Mouse (Mus musculus) hindbrain, embryonic 11.5 days (tissue): ENCODE data around the gene Clpx. TPM values are rescaled to one million over a fixed set of nuclear protein-coding genes. Genes with fewer than 3 reads are reported as not detected.
"Not testable (repeated sequence)": the region's sequence is repeated elsewhere in the genome, so short reads cannot be mapped to it uniquely, and the experiment has no call there.

Experiments
- ATAC-seq: fragments of 200-750 bp; cut with Nextera tagmentation; 2 replicates; pipeline ENCODE4 v1.8.0; 2017; ENCODE audit warnings: mild to moderate bottlenecking, moderate TSS enrichment, moderate library complexity; ENCODE audit not compliant: low FRiP score
- DNase-seq: peaks from one replicate; pipeline ENCODE4 v3.0.0-alpha.2; 2015; ENCODE audit warnings: low spot score
- H3K27ac ChIP-seq: fragments of 300-500 bp; sonication (generic); 2 replicates; pipeline ENCODE4 v1.5.1; 2014; ENCODE audit warnings: mild to moderate bottlenecking, low read depth, low read length
- H3K27me3 ChIP-seq: fragments of 300-500 bp; sonication (generic); 2 replicates; pipeline ENCODE4 v1.6.1; 2014; ENCODE audit warnings: mild to moderate bottlenecking, low read length, moderate library complexity, mixed read lengths; ENCODE audit not compliant: control insufficient read depth, insufficient read depth
- H3K36me3 ChIP-seq: fragments of 300-500 bp; sonication (generic); 2 replicates; pipeline ENCODE4 v1.6.1; 2014; ENCODE audit warnings: mild to moderate bottlenecking, low read length, moderate library complexity, mixed read lengths; ENCODE audit not compliant: control insufficient read depth, insufficient read depth
- H3K4me1 ChIP-seq: fragments of 300-500 bp; sonication (generic); replicated peaks from 2 replicates; pipeline ENCODE4 v1.6.1; 2014; ENCODE audit warnings: low read length, mixed read lengths; ENCODE audit not compliant: control insufficient read depth, insufficient read depth
- H3K4me2 ChIP-seq: fragments of 300-500 bp; sonication (generic); replicated peaks from 2 replicates; pipeline ENCODE4 v1.6.1; 2014; ENCODE audit warnings: mild to moderate bottlenecking, low read depth, low read length
- H3K4me3 ChIP-seq: fragments of 300-500 bp; sonication (generic); 2 replicates; pipeline ENCODE4 v1.5.1; 2014; ENCODE audit warnings: low read depth, low read length
- H3K9ac ChIP-seq: fragments of 300-500 bp; sonication (generic); 2 replicates; pipeline ENCODE4 v1.6.1; 2014; ENCODE audit warnings: low read depth, low read length
- H3K9me3 ChIP-seq: fragments of 300-500 bp; sonication (generic); 2 replicates; pipeline ENCODE4 v1.6.1; 2016; ENCODE audit warnings: low read length; ENCODE audit not compliant: control insufficient read depth
- WGBS: fragments of 180-500 bp; shearing (Covaris S2); extraction: QIAGEN DNeasy Blood & Tissue Kit; methylation state at CpG from one replicate; pipeline ENCODE4 v1.1.7; 2014; 5-methylcytosine and 5-hydroxymethylcytosine counted together
- polyA plus RNA-seq: library from polyadenylated mRNA; unstranded; fragments of >200 nt; fragmentation: Nextera tagmentation; extraction: Ambion mirVana; gene quantifications from 2 replicates; pipeline ENCODE4 v1.2.1, GENCODE M21; 2014

Clpx gene
- polyA plus RNA-seq, 1 experiment from 2014 or later = 47.5 TPM

DNA sequence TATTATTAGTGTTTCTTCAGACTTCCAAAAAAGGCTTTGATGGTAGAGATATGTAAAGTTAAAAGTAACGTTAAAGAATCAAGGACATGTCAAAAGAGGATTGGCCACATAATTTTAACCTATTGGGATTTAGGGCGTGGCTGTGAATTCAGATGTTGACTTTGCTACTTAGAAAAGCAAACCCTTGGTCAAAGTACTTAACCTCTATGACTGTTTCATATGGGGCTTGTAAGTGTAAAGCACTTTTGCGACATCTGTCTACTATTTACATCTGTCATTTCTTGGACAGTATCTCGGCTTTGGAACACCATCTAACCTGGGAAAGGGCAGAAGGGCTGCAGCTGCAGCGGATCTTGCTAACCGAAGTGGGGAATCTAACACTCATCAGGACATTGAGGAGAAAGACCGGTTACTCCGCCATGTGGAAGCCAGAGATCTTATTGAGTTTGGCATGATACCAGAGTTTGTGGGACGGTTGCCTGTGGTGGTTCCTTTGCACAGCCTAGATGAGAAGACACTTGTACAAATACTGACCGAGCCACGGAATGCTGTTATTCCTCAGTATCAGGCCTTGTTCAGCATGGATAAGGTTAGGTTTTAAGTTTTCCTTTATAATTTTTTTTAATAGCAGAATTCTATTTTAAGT is 28.3 kb downstream of the Clpx start:
- Histone ChIP-seq H3K9me3 (no peaks in the 10 kb centered on the region), H3K36me3 (peaks cover 4% of the 10 kb centered on the region), H3K4me3 (no peak overlapping the region), H3K4me2 (no peak overlapping the region), H3K9ac (no peak overlapping the region), H3K27me3 (no peaks in the 10 kb centered on the region), H3K4me1 (no peaks in the 10 kb centered on the region), H3K27ac (no peak overlapping the region)
- WGBS = 91% methylated on average over 11 of the region's 11 CpGs
- no peak for ATAC-seq
- DNase-seq = no peak

GRCm38 (mm10) chr9:65325971-65326370 is 31.9 kb downstream of the Clpx start:
- Histone ChIP-seq H3K27me3 (no peaks in the 10 kb centered on the region), H3K9ac (no peak overlapping the region), H3K36me3 (no peaks in the 10 kb centered on the region; the same call in none of the 2 replicates), H3K4me3 (no peak overlapping the region), H3K9me3 (no peaks in the 10 kb centered on the region), H3K27ac (no peak overlapping the region), H3K4me2 (no peak overlapping the region), H3K4me1 (no peaks in the 10 kb centered on the region)
- ATAC-seq (no peak), DNase-seq (no peak)

GRCm38 (mm10) chr9:65327371-65327770 is 33.3 kb downstream of the Clpx start:
- Histone ChIP-seq H3K27me3 (no peaks in the 10 kb centered on the region), H3K4me1 (no peaks in the 10 kb centered on the region), H3K9me3 (no peaks in the 10 kb centered on the region), H3K27ac (no peak overlapping the region), H3K4me3 (no peak overlapping the region), H3K36me3 (no peaks in the 10 kb centered on the region; the same call in none of the 2 replicates), H3K9ac (no peak overlapping the region), H3K4me2 (no peak overlapping the region)
- WGBS = 89% methylated on average over 2 of the region's 2 CpGs
- DNase-seq (no peak), ATAC-seq (no peak)

DNA sequence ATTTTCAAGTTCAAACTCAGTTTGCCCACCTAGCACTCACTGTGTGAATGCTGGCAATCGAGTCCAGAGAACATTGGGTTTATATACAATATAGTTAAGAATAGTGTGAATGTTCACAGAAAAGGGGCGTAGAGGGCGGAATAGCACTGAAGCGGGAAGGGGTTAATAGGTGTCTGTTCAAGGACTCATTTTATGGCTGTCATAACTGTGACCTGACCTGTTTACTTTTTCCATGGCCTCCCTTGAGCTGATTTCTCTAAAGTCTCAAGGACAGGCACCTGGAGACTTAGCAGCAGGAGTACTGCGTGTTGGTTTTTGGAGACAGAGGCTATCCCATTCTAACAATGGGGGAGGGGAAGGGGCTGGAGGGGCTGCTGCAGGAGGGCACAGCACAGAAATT is 39.9 kb downstream of the Clpx start:
- Histone ChIP-seq H3K4me1 (no peaks in the 10 kb centered on the region), H3K27ac (no peak overlapping the region), H3K4me2 (no peak overlapping the region), H3K9me3 (no peaks in the 10 kb centered on the region), H3K27me3 (no peaks in the 10 kb centered on the region), H3K36me3 (no peaks in the 10 kb centered on the region), H3K4me3 (no peak overlapping the region), H3K9ac (no peak overlapping the region)
- DNase-seq = no peak
- 91% methylated on average over 5 of the region's 5 CpGs for WGBS
- ATAC-seq = no peak

GRCm38 (mm10) chr9:65339146-65339545 is 45.1 kb downstream of the Clpx start:
- no peak overlapping the region for H3K9ac ChIP-seq
- ATAC-seq = no peak

DNA sequence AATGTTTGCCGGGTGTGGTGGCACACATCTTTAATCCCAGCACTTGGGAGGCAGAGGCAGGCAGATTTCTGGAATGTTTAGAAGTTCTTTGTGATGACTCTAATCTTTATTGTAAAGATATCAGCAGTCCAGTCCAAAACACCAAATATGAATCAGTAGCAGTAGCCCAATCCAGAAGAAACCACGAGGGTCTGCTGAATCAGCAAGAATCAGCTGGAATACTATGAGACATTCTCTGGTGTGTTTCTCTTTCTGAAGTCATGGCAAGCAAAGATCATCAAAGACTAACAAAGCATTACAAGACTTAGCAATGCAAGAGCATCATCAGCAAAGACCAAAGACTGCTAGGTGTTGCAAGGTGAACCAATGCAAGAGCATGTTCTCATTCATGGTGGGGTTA is 46.4 kb downstream of the Clpx start:
- no peak overlapping the region for H3K4me3 ChIP-seq
- DNase-seq = no peak
- H3K27ac ChIP-seq = no peak overlapping the region
- H3K9me3 ChIP-seq = no peaks in the 10 kb centered on the region
- H3K36me3 ChIP-seq = no peaks in the 10 kb centered on the region
- 87% methylated on average over 2 of the region's 2 CpGs for WGBS
- no peak overlapping the region for H3K9ac ChIP-seq
- H3K4me2 ChIP-seq = no peak overlapping the region
- ATAC-seq = no peak
- H3K27me3 ChIP-seq = no peaks in the 10 kb centered on the region
- H3K4me1 ChIP-seq = no peaks in the 10 kb centered on the region

More at GRCm38 (mm10) chr9:65339146-65339545, 45.1 kb downstream of the Clpx start:
- 77% methylated on average over 4 of the region's 4 CpGs for WGBS
- Histone ChIP-seq H3K9me3 (no peaks in the 10 kb centered on the region), H3K27ac (no peak overlapping the region), H3K4me2 (no peak overlapping the region), H3K4me1 (no peaks in the 10 kb centered on the region), H3K4me3 (no peak overlapping the region), H3K36me3 (no peaks in the 10 kb centered on the region), H3K27me3 (no peaks in the 10 kb centered on the region)
- DNase-seq = no peak

- Histone ChIP-seq H3K27ac (peak overlapping the region; percentile 93; the same call in 1 of the 2 replicates), H3K4me2 (peak overlapping the region; percentile 95), H3K4me3 (peak overlapping the region; percentile 99), H3K9ac (peak overlapping the region; percentile 98)
- peak; percentile 6 for DNase-seq
- not testable (repeated sequence) for ATAC-seq, H3K36me3 ChIP-seq, H3K27me3 ChIP-seq, H3K4me1 ChIP-seq, H3K9me3 ChIP-seq
- WGBS = 72% methylated on average over 11 of the region's 11 CpGs
These were observed 51.4 kb downstream of the Clpx start for GRCm38 (mm10) chr9:65345439-65345838.

- peak within 1 kb of the TSS; percentile 93 for H3K27ac ChIP-seq
- 1% methylated on average over 55 of the region's 59 CpGs for WGBS
- peak within 1 kb of the TSS; percentile 95 for H3K4me2 ChIP-seq
- peaks cover 8% of the 10 kb centered on the region; the same call in 1 of the 2 replicates for H3K4me1 ChIP-seq
- H3K9me3 ChIP-seq = no peaks in the 10 kb centered on the region
- H3K4me3 ChIP-seq = peak within 1 kb of the TSS; percentile 99
- peak; percentile 99 for DNase-seq
- ATAC-seq = peak; percentile 94
- H3K36me3 ChIP-seq = no peaks in the 10 kb centered on the region
- H3K9ac ChIP-seq = peak within 1 kb of the TSS; percentile 98
- no peaks in the 10 kb centered on the region for H3K27me3 ChIP-seq
These were observed 51.9 kb downstream of the Clpx start, which contains the start of gene Pdcd7 for GRCm38 (mm10) chr9:65345854-65346475. Pdcd7 (plus strand) TSS chr9:65346104.
